Mouse (Mus musculus): ENCODE measurements around the gene Myrip. TPM values are rescaled to one million over a fixed set of nuclear protein-coding genes. Genes with fewer than 3 reads are reported as not detected.
"Not testable (repeated sequence)": the region's sequence is repeated elsewhere in the genome, so short reads cannot be mapped to it uniquely, and the experiment has no call there.

Myrip gene
- polyA plus RNA-seq (2015; fragmentation: Nextera tagmentation; extraction: Ambion mirVana) = 3.6 and 4.5 TPM in 2 replicates

DNA sequence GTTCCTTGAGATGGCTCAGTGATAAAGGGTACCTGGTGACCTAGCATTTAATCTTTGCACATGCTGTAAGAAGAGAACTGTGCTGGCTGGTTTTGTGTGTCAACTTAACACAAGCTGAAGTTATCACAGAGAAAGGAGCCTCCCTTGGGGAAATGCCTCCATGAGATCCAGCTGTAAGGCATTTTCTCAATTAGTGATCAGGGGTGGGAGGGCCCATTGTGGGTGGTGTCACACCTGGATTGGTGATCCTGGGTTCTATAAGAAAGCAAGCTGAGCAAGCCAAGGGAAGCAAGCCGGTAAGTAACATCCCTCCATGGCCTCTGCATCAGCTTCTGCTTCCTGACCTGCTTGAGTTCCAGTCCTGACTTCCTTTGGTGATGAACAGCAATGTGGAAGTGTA is at the start of gene Myrip:
Gene Myrip (plus strand): TSS at position 301 of the 400 bp plus-strand sequence.
- not testable (repeated sequence) for ATAC-seq (ENCODE audit: low read depth); H3K4me3 ChIP-seq; H3K27ac ChIP-seq (replicated peaks); H3K9me3 ChIP-seq; H3K36me3 ChIP-seq; H3K4me2 ChIP-seq
- Histone ChIP-seq H3K9ac (0 out of 2 replicates have a peak within 1 kb of the TSS, but pooled peaks have one; percentile 32), H3K4me1 (replicated peaks) (peaks cover 24% of the 10 kb centered on the region), H3K27me3 (peaks cover 49% of the 10 kb centered on the region)
- WGBS = 87% methylated on average over 1 of the region's 1 CpGs

DNA sequence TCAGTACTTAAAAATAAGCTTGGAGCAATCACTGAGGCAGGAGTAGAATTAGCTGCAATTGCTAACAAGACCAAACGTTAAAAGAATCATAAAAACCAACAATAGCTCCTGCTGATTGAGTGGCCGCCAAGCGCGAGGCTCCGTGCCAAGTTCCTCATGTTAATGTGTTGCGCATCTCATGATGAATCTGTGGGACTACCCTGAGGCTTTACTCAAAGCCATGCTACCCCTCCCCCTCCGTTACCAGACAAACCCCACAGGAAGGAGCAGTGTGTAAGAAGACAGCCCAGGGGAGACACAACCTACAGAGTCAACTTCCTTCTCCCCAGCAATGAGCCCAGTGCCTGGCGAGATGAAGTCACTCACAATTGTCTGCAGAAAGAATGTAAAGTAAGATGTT is 41.5 kb upstream of the Myrip start:
- 24% methylated on average over 8 of the region's 8 CpGs for WGBS
- Histone ChIP-seq H3K27ac (replicated peaks) (peak overlapping the region; percentile 33; the same call in 1 of the 2 replicates), H3K9ac (no peak overlapping the region), H3K4me1 (replicated peaks) (peaks cover 28% of the 10 kb centered on the region), H3K36me3 (no peaks in the 10 kb centered on the region), H3K4me2 (no peak overlapping the region), H3K4me3 (no peak overlapping the region), H3K27me3 (no peaks in the 10 kb centered on the region), H3K9me3 (no peaks in the 10 kb centered on the region)
- ATAC-seq (ENCODE audit: low read depth) = no peak

DNA sequence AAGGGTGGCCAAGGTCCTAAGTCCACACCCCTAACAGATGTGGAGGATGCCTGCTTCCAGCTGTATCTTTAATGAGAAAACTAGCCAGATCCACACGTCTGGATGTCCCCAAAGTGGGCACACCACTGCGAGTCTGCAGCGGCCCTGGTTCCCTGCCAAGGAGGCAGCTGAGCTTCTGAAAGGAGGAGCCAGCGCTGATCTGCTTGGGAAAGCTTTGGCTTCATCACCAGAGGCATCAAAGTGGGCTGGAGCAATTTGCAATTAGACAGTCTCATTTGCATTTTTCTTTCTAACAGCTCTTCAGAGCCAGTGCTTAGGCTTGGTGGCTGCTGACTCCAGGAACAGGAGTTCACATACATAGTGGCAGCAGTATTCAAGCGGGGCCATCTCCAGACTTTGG is 37.3 kb upstream of the Myrip start:
- Histone ChIP-seq H3K9me3 (no peaks in the 10 kb centered on the region), H3K27me3 (no peaks in the 10 kb centered on the region), H3K9ac (no peak overlapping the region), H3K27ac (replicated peaks) (peak overlapping the region; percentile 69), H3K4me1 (replicated peaks) (peaks cover 29% of the 10 kb centered on the region), H3K4me2 (no peak overlapping the region), H3K36me3 (no peaks in the 10 kb centered on the region), H3K4me3 (no peak overlapping the region)
- ATAC-seq (ENCODE audit: low read depth) = peak; percentile 87
- 39% methylated on average over 5 of the region's 5 CpGs for WGBS

- H3K4me2 ChIP-seq = no peak overlapping the region
- no peaks in the 10 kb centered on the region for H3K36me3 ChIP-seq
- no peak for ATAC-seq (ENCODE audit: low read depth)
- H3K4me1 ChIP-seq (replicated peaks) = no peaks in the 10 kb centered on the region
- H3K27me3 ChIP-seq = no peaks in the 10 kb centered on the region
- H3K27ac ChIP-seq (replicated peaks) = no peak overlapping the region
- no peaks in the 10 kb centered on the region for H3K9me3 ChIP-seq
- 81% methylated on average over 8 of the region's 8 CpGs for WGBS
- H3K9ac ChIP-seq = no peak overlapping the region
- no peak overlapping the region for H3K4me3 ChIP-seq
Measured at GRCm38 (mm10) chr9:120273083-120273482, 28.2 kb upstream of the Myrip start.

- Histone ChIP-seq H3K4me2 (no peak overlapping the region), H3K36me3 (no peaks in the 10 kb centered on the region), H3K9ac (no peak overlapping the region), H3K27ac (replicated peaks) (no peak overlapping the region), H3K4me1 (replicated peaks) (no peaks in the 10 kb centered on the region), H3K9me3 (no peaks in the 10 kb centered on the region), H3K4me3 (no peak overlapping the region), H3K27me3 (no peaks in the 10 kb centered on the region)
- WGBS = 76% methylated on average over 7 of the region's 7 CpGs
- ATAC-seq (ENCODE audit: low read depth) = no peak
Measured at GRCm38 (mm10) chr9:120275226-120275625, 26.1 kb upstream of the Myrip start.

- Histone ChIP-seq H3K4me1 (replicated peaks) (no peaks in the 10 kb centered on the region), H3K4me3 (no peak overlapping the region), H3K27me3 (no peaks in the 10 kb centered on the region), H3K27ac (replicated peaks) (no peak overlapping the region), H3K9me3 (no peaks in the 10 kb centered on the region), H3K36me3 (no peaks in the 10 kb centered on the region), H3K9ac (no peak overlapping the region), H3K4me2 (no peak overlapping the region)
- ATAC-seq (ENCODE audit: low read depth) = no peak
- 75% methylated on average over 12 of the region's 12 CpGs for WGBS
Measured at GRCm38 (mm10) chr9:120281147-120281546, 20.2 kb upstream of the Myrip start.

DNA sequence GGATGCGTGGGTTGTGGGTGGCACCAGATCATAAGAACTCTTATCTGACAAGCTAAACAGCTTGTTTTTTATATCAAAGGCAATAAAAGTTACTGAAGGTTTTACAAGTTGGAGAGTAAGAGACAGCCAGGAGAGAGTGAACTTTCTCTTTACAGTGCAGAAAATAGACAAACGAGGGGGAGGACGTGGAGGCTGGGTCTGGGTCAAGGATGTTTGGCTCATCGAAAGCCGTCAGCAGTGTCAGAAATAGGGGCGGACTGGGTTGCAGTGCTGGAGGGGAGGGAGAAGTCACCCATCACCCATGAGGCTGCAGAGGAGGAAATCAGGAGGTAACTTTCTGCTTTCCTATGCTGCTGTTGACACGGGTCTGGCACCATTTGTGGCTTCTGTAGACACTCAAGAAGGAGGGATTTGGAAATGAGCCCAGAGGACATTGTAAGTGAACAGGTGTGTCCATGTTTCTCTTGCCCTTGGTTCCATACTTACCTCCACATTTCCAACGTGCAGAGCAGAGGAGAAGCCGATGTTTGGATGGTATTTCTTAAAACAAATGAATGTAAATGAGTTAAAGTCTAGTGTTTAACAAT is 18.8 kb upstream of the Myrip start:
- Histone ChIP-seq H3K27me3 (no peaks in the 10 kb centered on the region), H3K9me3 (no peaks in the 10 kb centered on the region), H3K36me3 (no peaks in the 10 kb centered on the region), H3K27ac (replicated peaks) (no peak overlapping the region), H3K4me3 (no peak overlapping the region), H3K4me1 (replicated peaks) (no peaks in the 10 kb centered on the region), H3K4me2 (no peak overlapping the region), H3K9ac (no peak overlapping the region)
- 83% methylated on average over 9 of the region's 9 CpGs for WGBS
- no peak for ATAC-seq (ENCODE audit: low read depth)

- no peak overlapping the region for H3K4me2 ChIP-seq
- no peak overlapping the region for H3K27ac ChIP-seq (replicated peaks)
- no peak overlapping the region for H3K9ac ChIP-seq
- no peak overlapping the region for H3K4me3 ChIP-seq
- no peaks in the 10 kb centered on the region for H3K9me3 ChIP-seq
- H3K4me1 ChIP-seq (replicated peaks) = no peaks in the 10 kb centered on the region
- no peaks in the 10 kb centered on the region for H3K36me3 ChIP-seq
- ATAC-seq (ENCODE audit: low read depth) = no peak
- WGBS = 90% methylated on average over 12 of the region's 12 CpGs
- H3K27me3 ChIP-seq = no peaks in the 10 kb centered on the region
Measured at GRCm38 (mm10) chr9:120283556-120283955, 17.8 kb upstream of the Myrip start.

DNA sequence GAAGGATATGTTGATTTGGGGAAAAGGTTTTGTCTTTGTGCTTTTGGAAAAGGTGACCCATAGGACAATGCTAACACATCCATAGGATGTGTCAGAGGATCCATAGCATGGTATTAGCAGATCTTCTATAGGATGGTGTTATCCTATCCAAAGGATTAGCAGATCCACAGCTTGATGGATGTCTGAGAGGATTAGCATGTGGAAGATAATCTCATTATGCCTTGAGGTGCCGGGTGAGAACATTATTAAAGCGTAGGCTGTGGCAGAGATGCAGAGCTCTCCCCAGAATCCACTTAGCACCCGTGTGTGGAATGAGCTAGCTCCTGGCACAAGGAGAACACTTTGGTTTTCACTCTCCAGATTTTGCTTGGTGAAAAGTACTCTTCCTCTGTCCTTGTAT is 13.3 kb upstream of the Myrip start:
- no peak overlapping the region for H3K4me3 ChIP-seq
- H3K27me3 ChIP-seq = no peaks in the 10 kb centered on the region
- no peak for ATAC-seq (ENCODE audit: low read depth)
- H3K36me3 ChIP-seq = no peaks in the 10 kb centered on the region
- no peak overlapping the region for H3K27ac ChIP-seq (replicated peaks)
- H3K4me1 ChIP-seq (replicated peaks) = no peaks in the 10 kb centered on the region
- H3K9me3 ChIP-seq = no peaks in the 10 kb centered on the region
- no peak overlapping the region for H3K4me2 ChIP-seq
- WGBS = 64% methylated on average over 3 of the region's 3 CpGs
- H3K9ac ChIP-seq = no peak overlapping the region

- Histone ChIP-seq H3K9ac (no peak overlapping the region), H3K4me1 (replicated peaks) (no peaks in the 10 kb centered on the region; the same call in 1 of the 2 replicates), H3K4me3 (no peak overlapping the region), H3K36me3 (no peaks in the 10 kb centered on the region), H3K27me3 (no peaks in the 10 kb centered on the region), H3K4me2 (no peak overlapping the region), H3K27ac (replicated peaks) (no peak overlapping the region), H3K9me3 (no peaks in the 10 kb centered on the region)
- 94% methylated on average over 2 of the region's 2 CpGs for WGBS
- ATAC-seq (ENCODE audit: low read depth) = no peak
Measured at GRCm38 (mm10) chr9:120290375-120290774, 10.9 kb upstream of the Myrip start.

DNA sequence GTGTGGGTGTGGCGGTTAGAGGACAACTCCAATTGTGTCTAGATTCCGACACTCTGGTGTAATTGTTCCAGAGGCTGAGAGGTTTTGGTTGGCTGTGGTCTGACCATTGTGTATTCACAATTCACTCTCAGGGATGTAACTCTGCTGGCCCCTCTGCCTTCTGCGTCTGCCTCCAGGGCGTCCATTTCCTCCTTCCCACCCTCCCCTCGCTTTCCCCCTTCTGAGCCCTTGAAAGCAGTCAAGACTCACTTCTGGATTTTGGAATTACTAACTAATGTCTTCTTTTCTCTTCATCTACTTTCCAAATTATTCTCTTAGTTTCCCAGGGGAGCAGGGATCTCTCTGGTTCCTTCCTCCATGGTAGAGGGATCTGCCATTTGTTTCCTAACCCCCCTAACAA is 8.8 kb upstream of the Myrip start:
- no peaks in the 10 kb centered on the region; the same call in 1 of the 2 replicates for H3K27me3 ChIP-seq

DNA sequence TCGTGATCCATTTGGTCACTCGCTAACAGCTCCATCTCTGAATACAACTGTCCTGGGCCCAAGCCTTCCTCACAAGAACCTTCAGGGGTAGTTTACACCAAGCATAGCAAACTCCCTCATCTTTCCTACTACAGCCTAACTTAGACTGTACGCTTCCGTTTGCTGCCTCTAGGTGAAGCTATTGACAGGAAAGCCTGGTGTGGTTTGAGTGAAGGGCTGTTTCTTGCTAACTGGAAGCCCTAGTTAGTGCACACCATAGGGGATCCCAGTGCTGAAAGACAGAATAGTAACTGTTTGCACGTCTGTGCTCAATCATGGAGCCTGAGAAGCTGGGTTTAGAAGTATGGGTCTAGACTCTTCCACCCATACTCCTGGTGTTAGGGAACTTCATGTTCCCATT is 5.8 kb upstream of the Myrip start:
- Histone ChIP-seq H3K27me3 (peaks cover 2% of the 10 kb centered on the region), H3K27ac (replicated peaks) (no peak overlapping the region), H3K9me3 (no peaks in the 10 kb centered on the region), H3K4me2 (no peak overlapping the region), H3K4me3 (no peak overlapping the region), H3K4me1 (replicated peaks) (no peaks in the 10 kb centered on the region; the same call in 1 of the 2 replicates), H3K36me3 (no peaks in the 10 kb centered on the region), H3K9ac (no peak overlapping the region)
- ATAC-seq (ENCODE audit: low read depth) = no peak
- 79% methylated on average over 5 of the region's 5 CpGs for WGBS

More for the DNA sequence above, 8.8 kb upstream of the Myrip start:
- Histone ChIP-seq H3K4me2 (no peak overlapping the region), H3K36me3 (no peaks in the 10 kb centered on the region), H3K4me3 (no peak overlapping the region), H3K9me3 (no peaks in the 10 kb centered on the region), H3K9ac (no peak overlapping the region), H3K27ac (replicated peaks) (no peak overlapping the region), H3K4me1 (replicated peaks) (no peaks in the 10 kb centered on the region; the same call in 1 of the 2 replicates)
- 49% methylated on average over 5 of the region's 5 CpGs for WGBS
- ATAC-seq (ENCODE audit: low read depth) = no peak

- ATAC-seq (ENCODE audit: low read depth) = no peak
- 100% methylated on average over 1 of the region's 1 CpGs for WGBS
- H3K4me1 ChIP-seq (replicated peaks) = no peaks in the 10 kb centered on the region; the same call in 1 of the 2 replicates
- no peak overlapping the region for H3K9ac ChIP-seq
- peaks cover 7% of the 10 kb centered on the region for H3K27me3 ChIP-seq
- peaks cover 4% of the 10 kb centered on the region; the same call in 1 of the 2 replicates for H3K9me3 ChIP-seq
- H3K4me3 ChIP-seq = no peak overlapping the region
- H3K27ac ChIP-seq (replicated peaks) = no peak overlapping the region
- no peak overlapping the region for H3K4me2 ChIP-seq
- no peaks in the 10 kb centered on the region for H3K36me3 ChIP-seq
Measured at GRCm38 (mm10) chr9:120296938-120297337, 4.4 kb upstream of the Myrip start.
